Mouse (Mus musculus): ENCODE results near the gene Eps8l3. TPM values are rescaled to one million over a fixed set of nuclear protein-coding genes. Genes with fewer than 3 reads are reported as not detected.

The Eps8l3 gene
- polyA plus RNA-seq, 1 experiment from 2014 or later, result 7.0 TPM

DNA sequence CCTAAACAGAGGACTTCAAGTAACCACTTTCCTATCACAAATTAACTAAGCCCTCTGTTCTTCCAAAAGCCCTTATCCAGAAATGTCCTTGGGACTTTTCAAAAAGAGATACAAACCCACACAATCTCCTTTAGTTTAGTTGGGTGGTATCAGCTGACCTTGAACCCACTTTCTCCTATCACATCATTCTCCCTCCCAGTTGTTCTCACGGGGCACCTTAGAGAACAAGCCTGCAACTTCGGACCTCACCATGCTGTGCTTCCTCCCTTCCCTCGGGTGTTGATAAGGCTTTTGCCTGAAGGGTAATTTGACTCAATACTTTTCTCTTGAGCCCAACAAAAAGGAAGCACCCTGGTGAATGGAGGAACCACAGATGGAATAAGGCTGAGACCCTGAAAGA, 58.9 kb downstream of the Eps8l3 start:
- Histone ChIP-seq H3K4me2 (replicated peaks; ENCODE audit: low read depth, low read length) (no peak overlapping the region), H3K27ac (ENCODE audit: low read length) (no peak overlapping the region), H3K4me1 (ENCODE audit: control insufficient read depth, insufficient read depth, low read length) (0 out of 2 replicates have a peak, but pooled peaks cover 3% of the 10 kb centered on the region), H3K4me3 (ENCODE audit: low read depth, low read length) (no peak overlapping the region), H3K27me3 (ENCODE audit: control insufficient read depth, insufficient read depth, low read length) (no peaks in the 10 kb centered on the region), H3K36me3 (ENCODE audit: control insufficient read depth, insufficient read depth, low read length) (no peaks in the 10 kb centered on the region), H3K9ac (replicated peaks; ENCODE audit: low read depth, low read length) (no peak overlapping the region), H3K9me3 (ENCODE audit: control insufficient read depth, low read depth, low read length) (no peaks in the 10 kb centered on the region)
- ATAC-seq (ENCODE audit: insufficient number of reproducible peaks, insufficient read depth, low FRiP score, low read depth), result no peak
- WGBS, result 72% methylated on average over 3 of the region's 3 CpGs

DNA sequence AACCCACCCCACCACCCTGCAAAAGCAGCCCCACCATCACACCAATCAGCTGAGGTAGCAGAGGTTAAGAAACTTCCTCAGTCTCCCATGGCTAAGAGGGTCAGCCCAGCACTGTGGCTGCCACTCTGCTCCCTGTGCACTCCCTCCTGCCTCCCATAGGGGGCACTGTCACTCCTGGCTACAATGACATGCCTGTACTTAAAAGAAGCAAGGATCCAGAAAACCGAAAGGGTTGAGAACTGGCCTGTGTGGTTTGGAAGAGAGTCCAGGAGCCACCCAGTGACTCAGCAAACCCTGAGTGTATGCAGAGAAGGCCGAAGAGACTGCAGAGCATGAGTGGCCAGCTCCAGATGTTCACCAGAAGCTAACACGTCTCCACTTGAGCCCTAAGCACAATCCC, 62.4 kb downstream of the Eps8l3 start:
- no peak for ATAC-seq (ENCODE audit: insufficient number of reproducible peaks, insufficient read depth, low FRiP score, low read depth)
- WGBS, result 48% methylated on average over 3 of the region's 3 CpGs
- no peak overlapping the region for H3K4me3 ChIP-seq (ENCODE audit: low read depth, low read length)

DNA sequence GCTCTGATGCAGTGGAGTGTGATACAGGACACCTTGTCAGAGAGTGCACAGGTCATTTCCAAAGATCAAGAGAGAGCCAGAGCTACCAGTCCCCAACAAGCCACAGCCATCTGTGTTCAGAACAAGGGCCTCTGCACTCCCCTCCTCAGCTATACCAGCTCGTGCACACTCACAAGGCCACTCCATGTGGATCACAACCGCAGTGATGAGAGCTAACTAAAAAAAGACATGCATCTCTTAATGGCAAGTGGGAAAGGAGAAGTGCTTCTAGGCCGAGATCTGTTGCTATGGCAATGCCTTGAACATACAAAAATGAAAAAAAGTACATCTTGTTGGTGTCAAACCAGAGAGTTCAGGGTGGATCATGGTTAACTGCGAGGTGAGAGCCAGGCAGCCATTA, 62.8 kb downstream of the Eps8l3 start:
- ATAC-seq (ENCODE audit: insufficient number of reproducible peaks, insufficient read depth, low FRiP score, low read depth), result no peak
- no peak overlapping the region for H3K27ac ChIP-seq (ENCODE audit: low read length)
- no peak overlapping the region for H3K4me2 ChIP-seq (replicated peaks; ENCODE audit: low read depth, low read length)
- no peak overlapping the region for H3K9ac ChIP-seq (replicated peaks; ENCODE audit: low read depth, low read length)
- H3K9me3 ChIP-seq (ENCODE audit: control insufficient read depth, low read depth, low read length), result no peaks in the 10 kb centered on the region
- H3K36me3 ChIP-seq (ENCODE audit: control insufficient read depth, insufficient read depth, low read length), result no peaks in the 10 kb centered on the region
- 0 out of 2 replicates have a peak, but pooled peaks cover 9% of the 10 kb centered on the region for H3K4me1 ChIP-seq (ENCODE audit: control insufficient read depth, insufficient read depth, low read length)
- H3K4me3 ChIP-seq (ENCODE audit: low read depth, low read length), result no peak overlapping the region
- no peaks in the 10 kb centered on the region for H3K27me3 ChIP-seq (ENCODE audit: control insufficient read depth, insufficient read depth, low read length)
- 77% methylated on average over 4 of the region's 4 CpGs for WGBS

More for the DNA sequence above, 62.4 kb downstream of the Eps8l3 start:
- Histone ChIP-seq H3K9me3 (ENCODE audit: control insufficient read depth, low read depth, low read length) (no peaks in the 10 kb centered on the region), H3K27ac (ENCODE audit: low read length) (no peak overlapping the region), H3K4me2 (replicated peaks; ENCODE audit: low read depth, low read length) (no peak overlapping the region), H3K4me1 (ENCODE audit: control insufficient read depth, insufficient read depth, low read length) (0 out of 2 replicates have a peak, but pooled peaks cover 9% of the 10 kb centered on the region), H3K27me3 (ENCODE audit: control insufficient read depth, insufficient read depth, low read length) (no peaks in the 10 kb centered on the region), H3K9ac (replicated peaks; ENCODE audit: low read depth, low read length) (no peak overlapping the region), H3K36me3 (ENCODE audit: control insufficient read depth, insufficient read depth, low read length) (no peaks in the 10 kb centered on the region)

DNA sequence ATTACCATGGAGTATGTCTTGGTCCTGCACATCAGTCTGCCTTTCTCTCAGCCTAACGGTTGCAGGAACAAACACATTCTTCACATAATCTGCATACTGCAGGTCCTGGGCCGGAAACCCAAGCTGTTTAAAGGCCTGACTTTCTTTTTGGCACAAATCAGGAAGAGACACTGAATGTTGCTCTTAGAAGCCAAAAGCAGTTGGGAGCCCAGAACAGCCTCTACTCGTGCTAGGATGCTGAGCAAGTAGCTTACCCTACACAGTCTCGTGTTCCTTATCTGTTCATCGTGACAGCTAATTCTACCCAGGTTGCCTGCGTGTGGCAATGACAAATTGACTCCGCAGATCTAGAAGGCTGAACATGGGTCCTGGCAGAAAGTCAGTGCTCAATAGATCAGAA, 63.5 kb downstream of the Eps8l3 start:
- 46% methylated on average over 7 of the region's 7 CpGs for WGBS
- no peak for ATAC-seq (ENCODE audit: insufficient number of reproducible peaks, insufficient read depth, low FRiP score, low read depth)
- 0 out of 2 replicates have a peak, but pooled peaks cover 9% of the 10 kb centered on the region for H3K4me1 ChIP-seq (ENCODE audit: control insufficient read depth, insufficient read depth, low read length)

DNA sequence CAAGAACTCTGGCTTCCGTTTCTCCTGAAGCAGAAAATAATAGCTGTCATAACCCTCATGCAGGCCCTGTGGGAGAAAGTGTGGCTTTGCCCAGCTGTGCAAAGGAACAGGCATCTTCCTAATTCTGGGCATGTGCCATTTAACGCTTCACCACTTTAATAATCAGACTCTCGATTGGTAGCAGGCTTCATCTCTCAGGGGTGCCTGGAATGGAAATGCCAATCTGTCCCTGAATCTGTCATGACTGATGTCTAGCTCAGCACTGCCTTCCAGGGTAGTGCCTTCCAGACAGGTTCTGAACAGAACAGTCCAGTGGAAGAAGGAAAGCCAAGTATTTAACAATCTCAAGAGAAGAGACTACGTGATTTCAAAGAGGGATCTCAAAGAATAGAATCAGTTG, 64.2 kb downstream of the Eps8l3 start:
- no peaks in the 10 kb centered on the region for H3K36me3 ChIP-seq (ENCODE audit: control insufficient read depth, insufficient read depth, low read length)

More for the DNA sequence above, 63.5 kb downstream of the Eps8l3 start:
- H3K9me3 ChIP-seq (ENCODE audit: control insufficient read depth, low read depth, low read length), result no peaks in the 10 kb centered on the region
- no peaks in the 10 kb centered on the region for H3K36me3 ChIP-seq (ENCODE audit: control insufficient read depth, insufficient read depth, low read length)
- H3K4me2 ChIP-seq (replicated peaks; ENCODE audit: low read depth, low read length), result no peak overlapping the region
- no peaks in the 10 kb centered on the region for H3K27me3 ChIP-seq (ENCODE audit: control insufficient read depth, insufficient read depth, low read length)
- no peak overlapping the region for H3K9ac ChIP-seq (replicated peaks; ENCODE audit: low read depth, low read length)
- H3K4me3 ChIP-seq (ENCODE audit: low read depth, low read length), result no peak overlapping the region
- H3K27ac ChIP-seq (ENCODE audit: low read length), result no peak overlapping the region

More for the DNA sequence above, 64.2 kb downstream of the Eps8l3 start:
- WGBS, result 84% methylated on average over 4 of the region's 4 CpGs
- H3K27me3 ChIP-seq (ENCODE audit: control insufficient read depth, insufficient read depth, low read length), result no peaks in the 10 kb centered on the region
- ATAC-seq (ENCODE audit: insufficient number of reproducible peaks, insufficient read depth, low FRiP score, low read depth), result no peak
- H3K9me3 ChIP-seq (ENCODE audit: control insufficient read depth, low read depth, low read length), result no peaks in the 10 kb centered on the region
- no peak overlapping the region for H3K9ac ChIP-seq (replicated peaks; ENCODE audit: low read depth, low read length)
- 0 out of 2 replicates have a peak, but pooled peaks cover 9% of the 10 kb centered on the region for H3K4me1 ChIP-seq (ENCODE audit: control insufficient read depth, insufficient read depth, low read length)
- H3K27ac ChIP-seq (ENCODE audit: low read length), result no peak overlapping the region
- H3K4me3 ChIP-seq (ENCODE audit: low read depth, low read length), result no peak overlapping the region
- no peak overlapping the region for H3K4me2 ChIP-seq (replicated peaks; ENCODE audit: low read depth, low read length)

Other genes starting within 250 kb of the Eps8l3 start
- not detected in 2 replicates for gene Gm10961, start 245.9 kb upstream of the Eps8l3 start, polyA plus RNA-seq (2014; fragmentation: Nextera tagmentation; extraction: Ambion mirVana)
- gene Strip1, start 245.5 kb upstream of the Eps8l3 start, polyA plus RNA-seq (2014; fragmentation: Nextera tagmentation; extraction: Ambion mirVana), result 50.2 TPM in 2 replicates
- gene Ahcyl1, start 180.7 kb upstream of the Eps8l3 start, polyA plus RNA-seq (2014; fragmentation: Nextera tagmentation; extraction: Ambion mirVana), result 99.5 and 103 TPM in 2 replicates
- 11.0 and 14.0 TPM in 2 replicates for gene Csf1, start 116.8 kb upstream of the Eps8l3 start, polyA plus RNA-seq (2014; fragmentation: Nextera tagmentation; extraction: Ambion mirVana)
- gene Gstm5, start 18.6 kb downstream of the Eps8l3 start, polyA plus RNA-seq (2014; fragmentation: Nextera tagmentation; extraction: Ambion mirVana), result 166 and 173 TPM in 2 replicates
- 19.6 and 21.0 TPM in 2 replicates for gene Gstm7, start 54.6 kb downstream of the Eps8l3 start, polyA plus RNA-seq (2014; fragmentation: Nextera tagmentation; extraction: Ambion mirVana)
- 6.9 and 8.1 TPM in 2 replicates for gene Gstm6, start 66.5 kb downstream of the Eps8l3 start, polyA plus RNA-seq (2014; fragmentation: Nextera tagmentation; extraction: Ambion mirVana)
- gene Gstm3, start 92.1 kb downstream of the Eps8l3 start, polyA plus RNA-seq (2014; fragmentation: Nextera tagmentation; extraction: Ambion mirVana), result 27.4 and 30.9 TPM in 2 replicates
- 169 TPM in 2 replicates for gene Gstm2, start 109.2 kb downstream of the Eps8l3 start, polyA plus RNA-seq (2014; fragmentation: Nextera tagmentation; extraction: Ambion mirVana)
- 320 and 324 TPM in 2 replicates for gene Gstm1, start 140.7 kb downstream of the Eps8l3 start, polyA plus RNA-seq (2014; fragmentation: Nextera tagmentation; extraction: Ambion mirVana)
- gene Gstm4, start 167.7 kb downstream of the Eps8l3 start, polyA plus RNA-seq (2014; fragmentation: Nextera tagmentation; extraction: Ambion mirVana), result 18.1 and 21.2 TPM in 2 replicates
- 33.6 and 36.0 TPM in 2 replicates for gene Ampd2, start 209.4 kb downstream of the Eps8l3 start, polyA plus RNA-seq (2014; fragmentation: Nextera tagmentation; extraction: Ambion mirVana)
- 0.51 and 1.2 TPM in 2 replicates for gene Gnat2, start 215.6 kb downstream of the Eps8l3 start, polyA plus RNA-seq (2014; fragmentation: Nextera tagmentation; extraction: Ambion mirVana)